Mouse (Mus musculus): ENCODE measurements around the gene Nle1. TPM values are rescaled to one million over a fixed set of nuclear protein-coding genes. Genes with fewer than 3 reads are reported as not detected.

Gene Nle1
- polyA plus RNA-seq, 1 experiment from 2014 or later = 32.2 TPM

- 86% methylated on average over 4 of the region's 4 CpGs for WGBS
- peaks cover 10% of the 10 kb centered on the region for H3K4me1 ChIP-seq (replicated peaks)
- no peak within 1 kb of the TSS for H3K9ac ChIP-seq (replicated peaks)
- H3K9me3 ChIP-seq = no peaks in the 10 kb centered on the region
- no peak for ATAC-seq
- no peak within 1 kb of the TSS for H3K4me3 ChIP-seq (replicated peaks)
- H3K27ac ChIP-seq = no peak within 1 kb of the TSS
- peaks cover 16% of the 10 kb centered on the region; the same call in 1 of the 2 replicates for H3K27me3 ChIP-seq
- no peak within 1 kb of the TSS for H3K4me2 ChIP-seq (replicated peaks)
- peaks cover 12% of the 10 kb centered on the region for H3K36me3 ChIP-seq
These were observed 2.0 kb upstream of the Nle1 start, which contains the start of gene Unc45b for GRCm38 (mm10) chr11:82910250-82910649. TSS of gene Unc45b (plus strand) at chr11:82910550.

- no peaks in the 10 kb centered on the region for H3K9me3 ChIP-seq
- 64% methylated on average over 10 of the region's 10 CpGs for WGBS
- no peak overlapping the region for H3K27ac ChIP-seq
- peaks cover 16% of the 10 kb centered on the region; the same call in 1 of the 2 replicates for H3K27me3 ChIP-seq
- ATAC-seq = peak; percentile 19; the same call in 1 of the 2 replicates
- H3K4me2 ChIP-seq (replicated peaks) = peak overlapping the region; percentile 74
- peak overlapping the region; percentile 79; the same call in 1 of the 2 replicates for H3K9ac ChIP-seq (replicated peaks)
- peaks cover 29% of the 10 kb centered on the region for H3K36me3 ChIP-seq
- H3K4me1 ChIP-seq (replicated peaks) = peaks cover 10% of the 10 kb centered on the region
- H3K4me3 ChIP-seq (replicated peaks) = peak overlapping the region; percentile 68
These were observed 388 bp upstream of the Nle1 start for GRCm38 (mm10) chr11:82908608-82908989.

- WGBS = 91% methylated on average over 5 of the region's 5 CpGs
- Histone ChIP-seq H3K27me3 (peaks cover 7% of the 10 kb centered on the region; the same call in 1 of the 2 replicates), H3K4me2 (replicated peaks) (no peak overlapping the region), H3K9me3 (no peaks in the 10 kb centered on the region), H3K9ac (replicated peaks) (no peak overlapping the region), H3K27ac (no peak overlapping the region), H3K4me1 (replicated peaks) (peaks cover 10% of the 10 kb centered on the region), H3K36me3 (peaks cover 56% of the 10 kb centered on the region), H3K4me3 (replicated peaks) (no peak overlapping the region)
- ATAC-seq = no peak
These were observed 2.4 kb downstream of the Nle1 start for GRCm38 (mm10) chr11:82905816-82906215.

GRCm38 (mm10) chr11:82904952-82905351 is 3.3 kb downstream of the Nle1 start:
- no peak overlapping the region for H3K27ac ChIP-seq
- H3K4me3 ChIP-seq (replicated peaks) = no peak overlapping the region

GRCm38 (mm10) chr11:82901606-82902310 is 6.5 kb downstream of the Nle1 start:
- H3K27me3 ChIP-seq = no peaks in the 10 kb centered on the region
- no peak overlapping the region for H3K4me2 ChIP-seq (replicated peaks)
- H3K36me3 ChIP-seq = peaks cover 94% of the 10 kb centered on the region
- H3K9me3 ChIP-seq = no peaks in the 10 kb centered on the region
- WGBS = 96% methylated on average over 20 of the region's 20 CpGs
- H3K4me3 ChIP-seq (replicated peaks) = no peak overlapping the region
- no peak overlapping the region for H3K9ac ChIP-seq (replicated peaks)
- H3K4me1 ChIP-seq (replicated peaks) = no peaks in the 10 kb centered on the region
- no peak for ATAC-seq
- H3K27ac ChIP-seq = no peak overlapping the region

More at GRCm38 (mm10) chr11:82904952-82905351, 3.3 kb downstream of the Nle1 start:
- H3K9me3 ChIP-seq = no peaks in the 10 kb centered on the region
- no peak overlapping the region for H3K4me2 ChIP-seq (replicated peaks)
- no peak for ATAC-seq
- peaks cover 65% of the 10 kb centered on the region for H3K36me3 ChIP-seq
- 68% methylated on average over 8 of the region's 8 CpGs for WGBS
- peaks cover 10% of the 10 kb centered on the region for H3K4me1 ChIP-seq (replicated peaks)
- no peak overlapping the region for H3K9ac ChIP-seq (replicated peaks)
- H3K27me3 ChIP-seq = 0 out of 2 replicates have a peak, but pooled peaks cover 2% of the 10 kb centered on the region

GRCm38 (mm10) chr11:82899720-82900119 is 8.5 kb downstream of the Nle1 start:
- Histone ChIP-seq H3K9ac (replicated peaks) (no peak overlapping the region), H3K4me3 (replicated peaks) (no peak overlapping the region), H3K27me3 (no peaks in the 10 kb centered on the region), H3K4me2 (replicated peaks) (no peak overlapping the region), H3K9me3 (no peaks in the 10 kb centered on the region), H3K27ac (no peak overlapping the region), H3K4me1 (replicated peaks) (no peaks in the 10 kb centered on the region), H3K36me3 (peaks cover 77% of the 10 kb centered on the region)
- ATAC-seq = no peak
- 91% methylated on average over 5 of the region's 5 CpGs for WGBS

- peaks cover 54% of the 10 kb centered on the region for H3K36me3 ChIP-seq
- H3K27ac ChIP-seq = no peak overlapping the region
- no peak for ATAC-seq
- H3K4me1 ChIP-seq (replicated peaks) = no peaks in the 10 kb centered on the region
- H3K27me3 ChIP-seq = no peaks in the 10 kb centered on the region
- WGBS = 86% methylated on average over 10 of the region's 10 CpGs
- H3K4me3 ChIP-seq (replicated peaks) = no peak overlapping the region
- H3K9ac ChIP-seq (replicated peaks) = no peak overlapping the region
- H3K9me3 ChIP-seq = no peaks in the 10 kb centered on the region
- no peak overlapping the region for H3K4me2 ChIP-seq (replicated peaks)
These were observed 10.7 kb downstream of the Nle1 start for GRCm38 (mm10) chr11:82897478-82897877.

GRCm38 (mm10) chr11:82891936-82892335 is 16.3 kb downstream of the Nle1 start, which contains the start of gene Fndc8:
TSS of gene Fndc8 (plus strand) at chr11:82892124.
- H3K27me3 ChIP-seq = peaks cover 10% of the 10 kb centered on the region
- no peak for ATAC-seq
- no peak within 1 kb of the TSS for H3K4me2 ChIP-seq (replicated peaks)
- 72% methylated on average over 7 of the region's 7 CpGs for WGBS
- no peaks in the 10 kb centered on the region for H3K9me3 ChIP-seq
- peaks cover 21% of the 10 kb centered on the region for H3K4me1 ChIP-seq (replicated peaks)
- H3K36me3 ChIP-seq = no peaks in the 10 kb centered on the region
- no peak within 1 kb of the TSS for H3K9ac ChIP-seq (replicated peaks)
- H3K27ac ChIP-seq = no peak within 1 kb of the TSS
- H3K4me3 ChIP-seq (replicated peaks) = no peak within 1 kb of the TSS

GRCm38 (mm10) chr11:82890342-82890762 is 17.9 kb downstream of the Nle1 start, which contains the start of gene Rad51d:
TSS of gene Rad51d (minus strand) at chr11:82890614.
- ATAC-seq = peak; percentile 94
- WGBS = under 1% methylated on average over 26 of the region's 26 CpGs
- Histone ChIP-seq H3K4me1 (replicated peaks) (peaks cover 21% of the 10 kb centered on the region), H3K4me3 (replicated peaks) (peak within 1 kb of the TSS; percentile 71), H3K9ac (replicated peaks) (peak within 1 kb of the TSS; percentile 74), H3K36me3 (no peaks in the 10 kb centered on the region), H3K9me3 (no peaks in the 10 kb centered on the region), H3K27me3 (peaks cover 10% of the 10 kb centered on the region), H3K4me2 (replicated peaks) (peak within 1 kb of the TSS; percentile 90), H3K27ac (peak within 1 kb of the TSS; percentile 58)

GRCm38 (mm10) chr11:82889524-82890341 is 18.5 kb downstream of the Nle1 start:
- no peaks in the 10 kb centered on the region for H3K9me3 ChIP-seq
- H3K27ac ChIP-seq = peak overlapping the region; percentile 58
- peak; percentile 55 for ATAC-seq
- peak overlapping the region; percentile 74 for H3K9ac ChIP-seq (replicated peaks)
- peak overlapping the region; percentile 90 for H3K4me2 ChIP-seq (replicated peaks)
- H3K27me3 ChIP-seq = peaks cover 10% of the 10 kb centered on the region
- peak overlapping the region; percentile 71 for H3K4me3 ChIP-seq (replicated peaks)
- WGBS = 7% methylated on average over 30 of the region's 31 CpGs
- peaks cover 22% of the 10 kb centered on the region for H3K4me1 ChIP-seq (replicated peaks)
- no peaks in the 10 kb centered on the region for H3K36me3 ChIP-seq

- no peak overlapping the region for H3K4me3 ChIP-seq (replicated peaks)
- no peak for ATAC-seq
- H3K27me3 ChIP-seq = peaks cover 10% of the 10 kb centered on the region
- WGBS = 66% methylated on average over 10 of the region's 10 CpGs
- H3K9me3 ChIP-seq = no peaks in the 10 kb centered on the region
- H3K9ac ChIP-seq (replicated peaks) = peak overlapping the region; percentile 4; the same call in 1 of the 2 replicates
- peak overlapping the region; percentile 90; the same call in 1 of the 2 replicates for H3K4me2 ChIP-seq (replicated peaks)
- no peak overlapping the region for H3K27ac ChIP-seq
- no peaks in the 10 kb centered on the region for H3K36me3 ChIP-seq
- H3K4me1 ChIP-seq (replicated peaks) = peaks cover 27% of the 10 kb centered on the region
These were observed 19.7 kb downstream of the Nle1 start for GRCm38 (mm10) chr11:82888491-82888946.

GRCm38 (mm10) chr11:82886559-82886958 is 21.7 kb downstream of the Nle1 start:
- no peak overlapping the region for H3K9ac ChIP-seq (replicated peaks)
- 93% methylated on average over 3 of the region's 3 CpGs for WGBS
- H3K36me3 ChIP-seq = 0 out of 2 replicates have a peak, but pooled peaks cover 2% of the 10 kb centered on the region
- H3K4me3 ChIP-seq (replicated peaks) = no peak overlapping the region
- peaks cover 27% of the 10 kb centered on the region for H3K4me1 ChIP-seq (replicated peaks)
- no peak overlapping the region for H3K4me2 ChIP-seq (replicated peaks)
- H3K9me3 ChIP-seq = no peaks in the 10 kb centered on the region
- no peak for ATAC-seq
- peaks cover 6% of the 10 kb centered on the region for H3K27me3 ChIP-seq
- H3K27ac ChIP-seq = no peak overlapping the region

Data from midbrain, embryonic 13.5 days (tissue).